Mouse (Mus musculus): ENCODE data around the gene Olfr56. TPM values are rescaled to one million over a fixed set of nuclear protein-coding genes. Genes with fewer than 3 reads are reported as not detected.
"Not testable (repeated sequence)": the region's sequence is repeated elsewhere in the genome, so short reads cannot be mapped to it uniquely, and the experiment has no call there.

The Olfr56 gene
- polyA plus RNA-seq, 1 experiment from 2014 or later, result not detected

DNA sequence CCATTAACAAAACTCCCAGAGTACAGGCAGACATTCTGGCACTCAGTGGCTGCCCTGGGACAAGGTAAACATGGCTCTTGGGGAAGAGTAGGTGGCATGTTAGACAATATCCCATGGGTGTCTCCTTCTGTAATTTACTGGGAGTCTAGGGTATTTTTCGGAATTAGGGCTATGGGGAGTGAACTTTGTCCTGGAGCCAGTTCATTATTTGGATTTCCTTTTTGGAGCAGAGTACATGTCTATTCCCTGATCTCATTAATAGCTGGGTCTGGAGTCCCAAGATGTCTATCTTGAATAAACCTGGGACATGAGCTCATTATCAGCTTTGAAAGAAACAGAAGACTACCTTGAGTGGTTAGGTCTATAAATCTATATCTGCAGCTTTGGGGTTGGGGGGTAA is 175.4 kb downstream of the Olfr56 start, which contains the start of gene Olfr1394:
TSS of gene Olfr1394 (plus strand) at position 301 of the 400 bp plus-strand sequence.
- Histone ChIP-seq H3K27ac (replicated peaks) (no peak within 1 kb of the TSS), H3K36me3 (no peaks in the 10 kb centered on the region), H3K4me1 (no peaks in the 10 kb centered on the region), H3K4me2 (replicated peaks) (no peak within 1 kb of the TSS), H3K9ac (replicated peaks) (no peak within 1 kb of the TSS), H3K4me3 (no peak within 1 kb of the TSS), H3K27me3 (no peaks in the 10 kb centered on the region), H3K9me3 (no peaks in the 10 kb centered on the region)
- 89% methylated on average over 1 of the region's 1 CpGs for WGBS
- ATAC-seq (replicated peaks), result no peak

DNA sequence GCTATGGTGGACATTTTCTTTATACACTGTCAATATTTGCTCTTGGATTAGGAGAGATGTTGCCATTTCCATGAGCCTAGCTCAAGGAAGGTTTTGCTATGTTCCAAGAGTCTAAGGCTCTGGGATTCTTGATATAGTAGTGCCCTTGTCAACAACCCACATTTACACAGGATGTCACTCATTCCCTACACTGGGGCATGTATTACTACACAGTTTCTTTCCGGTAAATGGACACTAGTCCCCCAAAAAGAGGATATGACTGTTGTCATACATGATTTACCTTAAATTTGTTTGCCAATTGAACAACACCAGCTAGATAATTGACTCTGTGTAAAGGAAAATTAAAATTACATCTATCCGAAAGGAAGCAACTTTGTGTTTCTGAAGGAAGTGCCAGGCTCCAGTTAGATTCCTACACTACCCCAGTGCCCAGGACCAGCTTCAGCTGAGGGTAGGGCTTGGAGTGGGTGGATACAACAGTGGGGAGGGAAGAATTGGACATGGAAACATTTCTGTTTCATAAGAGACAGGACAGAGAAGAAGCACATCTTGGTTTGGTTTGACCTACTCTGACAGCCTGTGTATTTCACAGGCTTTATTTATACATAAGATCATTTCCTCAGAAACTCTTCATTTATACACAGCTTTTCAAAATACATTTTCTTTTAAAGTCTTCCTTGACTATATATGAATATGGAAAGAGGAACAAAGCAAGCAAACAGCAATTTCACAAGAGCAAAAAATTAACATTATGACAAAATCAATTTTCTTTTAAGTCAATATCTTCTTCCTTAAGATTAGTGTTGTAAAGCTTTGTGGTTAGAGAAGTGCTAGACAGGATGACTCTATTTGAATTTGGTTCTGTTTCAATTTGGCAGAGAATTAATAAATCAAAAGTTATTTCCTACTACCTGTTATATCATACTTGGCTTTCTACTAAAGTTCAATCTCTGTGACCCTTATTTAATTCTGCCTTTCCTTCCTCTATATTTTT is 178.4 kb downstream of the Olfr56 start:
- Histone ChIP-seq H3K9me3 (no peaks in the 10 kb centered on the region), H3K4me3 (no peak overlapping the region), H3K4me2 (replicated peaks) (no peak overlapping the region), H3K36me3 (no peaks in the 10 kb centered on the region), H3K9ac (replicated peaks) (no peak overlapping the region), H3K4me1 (no peaks in the 10 kb centered on the region), H3K27ac (replicated peaks) (no peak overlapping the region), H3K27me3 (no peaks in the 10 kb centered on the region)
- no peak for ATAC-seq (replicated peaks)
- 95% methylated on average over 2 of the region's 2 CpGs for WGBS

DNA sequence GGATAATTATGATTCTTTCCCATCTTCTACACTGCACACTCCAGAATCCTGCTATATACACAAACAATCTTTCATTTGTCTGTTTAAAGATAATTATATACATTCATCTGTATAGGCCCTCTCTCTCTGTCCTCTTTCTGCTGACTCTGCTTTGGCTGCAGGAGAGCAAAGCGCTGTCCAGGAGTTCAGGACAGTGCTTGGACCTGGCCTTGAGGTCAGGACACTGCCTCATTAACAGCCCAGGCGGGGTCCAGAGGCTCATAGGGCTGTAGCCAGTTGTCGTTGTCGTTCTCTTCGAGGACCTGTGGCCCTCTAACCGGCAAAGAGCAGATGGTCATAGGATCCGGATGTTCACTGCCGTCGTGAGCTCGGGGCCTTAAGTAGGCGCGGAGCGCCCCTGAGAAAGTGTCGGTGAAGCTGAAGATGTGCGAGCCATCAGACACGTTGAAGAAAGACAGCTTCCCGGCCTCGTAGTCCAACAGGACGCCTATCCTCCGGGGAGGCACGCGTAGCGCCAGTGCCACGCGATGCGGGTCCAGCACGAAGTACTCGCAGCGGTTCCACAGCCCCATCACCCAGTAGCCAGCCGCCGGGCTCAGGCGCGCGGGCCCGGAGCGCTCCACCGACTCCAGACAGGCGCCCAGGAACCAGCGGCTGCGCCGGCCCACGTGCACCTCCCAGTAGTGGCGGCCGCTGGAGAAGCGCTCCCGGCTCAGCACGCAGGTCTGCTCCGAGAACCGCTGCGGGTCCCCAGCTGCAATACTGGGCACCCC is 190.3 kb downstream of the Olfr56 start:
- WGBS, result 8% methylated on average over 50 of the region's 50 CpGs
- peak; percentile 51 for ATAC-seq (replicated peaks)

DNA sequence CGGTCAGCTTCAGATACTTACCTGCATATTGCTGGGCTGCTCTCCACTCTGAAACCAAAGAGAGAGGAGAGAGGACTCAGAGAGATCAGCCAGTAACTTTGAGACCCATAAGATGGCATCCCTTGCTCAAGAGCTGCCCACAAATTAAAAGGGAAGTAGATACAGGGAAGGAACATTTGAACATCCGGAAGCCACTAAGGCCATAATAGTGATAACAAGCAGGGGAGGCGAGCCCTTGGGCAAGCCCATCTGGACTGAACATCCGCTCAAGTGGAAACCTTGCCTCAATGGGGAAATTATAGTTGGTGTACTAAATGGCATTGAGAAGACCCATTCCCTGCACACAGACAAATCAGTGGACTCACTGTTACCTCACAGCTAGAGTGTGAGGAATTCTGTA is 191.9 kb downstream of the Olfr56 start:
- WGBS, result 93% methylated on average over 4 of the region's 4 CpGs

More for the DNA sequence above, 190.3 kb downstream of the Olfr56 start:
- H3K4me1 ChIP-seq, result peaks cover 8% of the 10 kb centered on the region; the same call in 1 of the 2 replicates
- H3K27me3 ChIP-seq, result peaks cover 10% of the 10 kb centered on the region
- H3K9me3 ChIP-seq, result no peaks in the 10 kb centered on the region
- peak overlapping the region; percentile 42 for H3K4me3 ChIP-seq
- H3K36me3 ChIP-seq, result no peaks in the 10 kb centered on the region
- H3K9ac ChIP-seq (replicated peaks), result peak overlapping the region; percentile 42
- peak overlapping the region; percentile 61 for H3K4me2 ChIP-seq (replicated peaks)
- H3K27ac ChIP-seq (replicated peaks), result no peak overlapping the region

DNA sequence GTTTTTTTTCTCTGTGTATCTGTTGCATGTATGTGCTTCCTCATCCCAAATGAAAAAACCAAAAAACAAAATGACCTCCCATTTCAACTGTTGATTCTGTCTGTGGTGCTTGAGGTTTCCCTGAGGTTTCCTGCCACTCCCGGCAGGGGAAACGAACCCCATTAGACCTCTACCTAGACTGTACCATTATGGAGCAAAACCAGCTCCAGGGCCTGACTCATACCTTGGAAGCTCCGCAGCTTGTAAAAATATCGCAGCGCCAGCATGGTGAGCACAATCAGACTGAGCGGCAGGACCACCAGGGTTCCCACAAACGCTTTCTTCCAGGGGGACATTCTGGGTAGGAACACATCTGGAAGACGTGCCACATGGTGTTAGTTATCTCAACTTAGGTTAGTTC is 196.7 kb downstream of the Olfr56 start:
- no peak overlapping the region for H3K27ac ChIP-seq (replicated peaks)
- no peak overlapping the region for H3K9ac ChIP-seq (replicated peaks)
- no peaks in the 10 kb centered on the region for H3K36me3 ChIP-seq
- H3K4me3 ChIP-seq, result no peak overlapping the region
- no peaks in the 10 kb centered on the region for H3K4me1 ChIP-seq
- no peak overlapping the region for H3K4me2 ChIP-seq (replicated peaks)
- H3K27me3 ChIP-seq, result no peaks in the 10 kb centered on the region
- 93% methylated on average over 8 of the region's 8 CpGs for WGBS
- no peaks in the 10 kb centered on the region for H3K9me3 ChIP-seq
- ATAC-seq (replicated peaks), result no peak

More for the DNA sequence above, 191.9 kb downstream of the Olfr56 start:
- Histone ChIP-seq H3K4me2 (replicated peaks) (no peak overlapping the region), H3K36me3 (no peaks in the 10 kb centered on the region), H3K27me3 (peaks cover 10% of the 10 kb centered on the region), H3K9ac (replicated peaks) (no peak overlapping the region), H3K4me1 (peaks cover 8% of the 10 kb centered on the region; the same call in 1 of the 2 replicates), H3K9me3 (no peaks in the 10 kb centered on the region), H3K27ac (replicated peaks) (no peak overlapping the region), H3K4me3 (no peak overlapping the region)
- ATAC-seq (replicated peaks), result no peak

DNA sequence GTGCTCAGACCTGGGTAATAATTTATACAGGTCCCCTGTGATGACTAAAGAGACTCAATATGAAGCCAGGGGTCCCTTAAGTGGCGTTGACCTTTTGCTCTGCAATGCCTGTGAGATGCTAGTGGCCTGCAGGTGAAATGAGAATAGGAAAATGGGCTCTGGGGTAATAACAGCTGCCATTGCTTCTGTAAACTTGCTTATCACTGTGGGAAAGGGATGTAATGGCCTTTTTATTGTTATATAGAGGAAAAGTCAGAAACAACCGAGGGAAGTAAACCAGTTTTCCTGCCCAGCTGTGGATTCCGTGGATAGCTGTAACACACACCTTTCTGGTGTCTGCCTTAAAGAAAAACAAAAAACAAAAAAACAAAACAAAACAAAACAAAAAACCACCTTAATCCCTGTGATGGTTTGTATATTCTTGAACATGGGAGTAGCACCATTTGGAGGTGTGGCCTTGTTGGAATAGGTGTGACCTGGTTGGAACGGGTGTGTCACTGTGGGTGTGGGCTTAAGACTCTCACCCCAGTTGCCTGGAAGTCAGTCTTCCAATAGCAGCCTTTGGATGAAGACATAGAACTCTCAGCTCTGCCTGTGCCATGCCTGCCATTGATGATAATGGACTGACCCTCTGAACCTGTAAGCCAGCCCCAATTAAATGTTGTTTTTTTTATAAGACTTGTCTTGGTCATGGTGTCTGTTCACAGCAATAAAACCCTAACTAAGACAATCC is 197.5 kb downstream of the Olfr56 start:
- H3K4me3 ChIP-seq; H3K9ac ChIP-seq (replicated peaks); H3K9me3 ChIP-seq; H3K27ac ChIP-seq (replicated peaks); H3K36me3 ChIP-seq; H3K4me1 ChIP-seq; H3K4me2 ChIP-seq (replicated peaks); ATAC-seq (replicated peaks); H3K27me3 ChIP-seq: not testable (repeated sequence)
- WGBS, result 85% methylated on average over 4 of the region's 4 CpGs

DNA sequence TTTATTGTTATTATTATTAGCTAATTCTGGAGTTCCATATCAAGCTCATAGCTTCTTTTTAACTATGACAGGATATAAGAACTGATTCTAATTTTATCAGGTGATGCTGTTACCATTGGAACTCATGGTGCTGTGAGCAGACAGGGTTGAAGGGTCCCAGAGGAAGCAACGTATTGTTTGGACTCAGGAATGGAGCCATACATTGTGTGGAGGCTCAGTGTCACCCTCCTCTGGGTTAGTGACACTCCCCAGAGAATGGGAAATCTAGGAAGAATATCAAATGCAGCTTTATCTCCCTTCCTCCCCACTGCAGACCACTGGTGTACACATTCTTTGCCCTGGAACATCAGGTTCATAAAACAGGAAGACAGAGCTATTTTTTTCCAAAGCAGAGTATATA is 204.5 kb downstream of the Olfr56 start:
- no peaks in the 10 kb centered on the region for H3K27me3 ChIP-seq
- no peak overlapping the region for H3K4me2 ChIP-seq (replicated peaks)
- no peak overlapping the region for H3K27ac ChIP-seq (replicated peaks)
- 72% methylated on average over 1 of the region's 1 CpGs for WGBS
- no peak overlapping the region for H3K9ac ChIP-seq (replicated peaks)
- no peaks in the 10 kb centered on the region for H3K4me1 ChIP-seq
- no peak for ATAC-seq (replicated peaks)
- no peaks in the 10 kb centered on the region for H3K9me3 ChIP-seq
- no peaks in the 10 kb centered on the region for H3K36me3 ChIP-seq
- no peak overlapping the region for H3K4me3 ChIP-seq

Other genes starting within 250 kb of the Olfr56 start
- gene Rack1, start 178.6 kb upstream of the Olfr56 start, polyA plus RNA-seq (2015; fragmentation: Nextera tagmentation; extraction: Ambion mirVana), result 475 and 481 TPM in 2 replicates
- gene Trim41, start 161.5 kb upstream of the Olfr56 start, polyA plus RNA-seq (2015; fragmentation: Nextera tagmentation; extraction: Ambion mirVana), result 6.0 and 6.3 TPM in 2 replicates
- 1.4 and 1.7 TPM in 2 replicates for gene Trim7, start 152.7 kb upstream of the Olfr56 start, polyA plus RNA-seq (2015; fragmentation: Nextera tagmentation; extraction: Ambion mirVana)
- gene Gm12184, start 152.2 kb upstream of the Olfr56 start, polyA plus RNA-seq (2015; fragmentation: Nextera tagmentation; extraction: Ambion mirVana), result 4.5 and 5.8 TPM in 2 replicates
- 1.6 and 1.9 TPM in 2 replicates for gene Irgm1, start 107.2 kb upstream of the Olfr56 start, polyA plus RNA-seq (2015; fragmentation: Nextera tagmentation; extraction: Ambion mirVana)
- 0.11 and 0.14 TPM in 2 replicates for gene Gm5431, start 76.7 kb upstream of the Olfr56 start, polyA plus RNA-seq (2015; fragmentation: Nextera tagmentation; extraction: Ambion mirVana)
- gene Psme2b, start 32.7 kb upstream of the Olfr56 start, polyA plus RNA-seq (2015; fragmentation: Nextera tagmentation; extraction: Ambion mirVana), result 1.3 and 1.5 TPM in 2 replicates
- 0.34 and 0.55 TPM in 2 replicates for gene 9930111J21Rik1, start 509 bp downstream of the Olfr56 start, polyA plus RNA-seq (2015; fragmentation: Nextera tagmentation; extraction: Ambion mirVana)
- not detected in 2 replicates for gene Gm12185, start 13.3 kb downstream of the Olfr56 start, polyA plus RNA-seq (2015; fragmentation: Nextera tagmentation; extraction: Ambion mirVana)
- not detected in 2 replicates for gene Tgtp1, start 15.3 kb downstream of the Olfr56 start, polyA plus RNA-seq (2015; fragmentation: Nextera tagmentation; extraction: Ambion mirVana)
- gene 9930111J21Rik2, start 72.4 kb downstream of the Olfr56 start, polyA plus RNA-seq (2015; fragmentation: Nextera tagmentation; extraction: Ambion mirVana), result 0.24 and 0.28 TPM in 2 replicates
- gene Tgtp2, start 85.3 kb downstream of the Olfr56 start, polyA plus RNA-seq (2015; fragmentation: Nextera tagmentation; extraction: Ambion mirVana), result not detected in 2 replicates
- gene Ifi47, start 97.7 kb downstream of the Olfr56 start, polyA plus RNA-seq (2015; fragmentation: Nextera tagmentation; extraction: Ambion mirVana), result 0.38 and 0.54 TPM in 2 replicates
- not detected in 2 replicates for gene Olfr1396, start 136.0 kb downstream of the Olfr56 start, polyA plus RNA-seq (2015; fragmentation: Nextera tagmentation; extraction: Ambion mirVana)
- not detected in 2 replicates for gene Olfr1395, start 163.4 kb downstream of the Olfr56 start, polyA plus RNA-seq (2015; fragmentation: Nextera tagmentation; extraction: Ambion mirVana)
- not detected in 2 replicates for gene Olfr1394, start 175.5 kb downstream of the Olfr56 start, polyA plus RNA-seq (2015; fragmentation: Nextera tagmentation; extraction: Ambion mirVana)
- gene Btnl9, start 208.3 kb downstream of the Olfr56 start, polyA plus RNA-seq (2015; fragmentation: Nextera tagmentation; extraction: Ambion mirVana), result 0.09 TPM in 1 of 2 replicates, not detected in the other
- gene Zfp62, start 224.4 kb downstream of the Olfr56 start, polyA plus RNA-seq (2015; fragmentation: Nextera tagmentation; extraction: Ambion mirVana), result 54.7 and 55.1 TPM in 2 replicates